Mouse (Mus musculus) neural tube, embryonic 11.5 days (tissue): ENCODE measurements around the gene Rundc3a. TPM values are rescaled to one million over a fixed set of nuclear protein-coding genes. Genes with fewer than 3 reads are reported as not detected.

Source experiments
- ATAC-seq: fragments of 200-750 bp; cut with Nextera tagmentation; 2 replicates; pipeline ENCODE4 v1.8.0; 2017; ENCODE audit warnings: moderate number of reproducible peaks, mild to moderate bottlenecking, moderate TSS enrichment, moderate library complexity; ENCODE audit not compliant: insufficient read depth, low FRiP score, low TSS enrichment
- DNase-seq: peaks from one replicate; pipeline ENCODE4 v3.0.0-alpha.2; 2015; ENCODE audit warnings: low spot score
- H3K27ac ChIP-seq: fragments of 300-500 bp; sonication (generic); 2 replicates; pipeline ENCODE4 v1.5.1; 2014; ENCODE audit warnings: low read depth, mild to moderate bottlenecking, low read length
- H3K27me3 ChIP-seq: fragments of 300-500 bp; sonication (generic); 2 replicates; pipeline ENCODE4 v1.6.1; 2014; ENCODE audit warnings: mild to moderate bottlenecking, low read length, mixed read lengths; ENCODE audit not compliant: control insufficient read depth, insufficient read depth
- H3K36me3 ChIP-seq: fragments of 300-500 bp; sonication (generic); 2 replicates; pipeline ENCODE4 v1.6.1; 2014; ENCODE audit warnings: mild to moderate bottlenecking, low read length, moderate library complexity, mixed read lengths; ENCODE audit not compliant: control insufficient read depth, insufficient read depth
- H3K4me1 ChIP-seq: fragments of 300-500 bp; sonication (generic); 2 replicates; pipeline ENCODE4 v1.6.1; 2014; ENCODE audit warnings: low read length, mixed read lengths; ENCODE audit not compliant: control insufficient read depth, insufficient read depth
- H3K4me2 ChIP-seq: fragments of 300-500 bp; sonication (generic); 2 replicates; pipeline ENCODE4 v1.6.1; 2014; ENCODE audit warnings: low read depth, mild to moderate bottlenecking, moderate library complexity
- H3K4me3 ChIP-seq: fragments of 300-500 bp; sonication (generic); 2 replicates; pipeline ENCODE4 v1.5.1; 2014; ENCODE audit warnings: low read depth, low read length
- H3K9ac ChIP-seq: fragments of 300-500 bp; sonication (generic); 2 replicates; pipeline ENCODE4 v1.6.1; 2014; ENCODE audit warnings: mild to moderate bottlenecking, low read length
- H3K9me3 ChIP-seq: fragments of 300-500 bp; sonication (generic); 2 replicates; pipeline ENCODE4 v1.6.1; 2016; ENCODE audit warnings: low read length; ENCODE audit not compliant: control insufficient read depth
- WGBS: fragments of 180-500 bp; shearing (Covaris S2); extraction: QIAGEN DNeasy Blood & Tissue Kit; methylation state at CpG from one replicate; pipeline ENCODE4 v1.1.7; 2014; 5-methylcytosine and 5-hydroxymethylcytosine counted together
- microRNA-seq: library from miRNA; unstranded; fragments of <30 nt; microRNA quantifications from one replicate; pipeline ENCODE4, GENCODE M21; 2016
- polyA plus RNA-seq: library from polyadenylated mRNA; unstranded; fragments of >200 nt; fragmentation: Nextera tagmentation; extraction: Ambion mirVana; gene quantifications from 2 replicates; pipeline ENCODE4 v1.2.1, GENCODE M21; 2014

The Rundc3a gene
- polyA plus RNA-seq, 1 experiment from 2014 or later = 46.7 TPM

DNA sequence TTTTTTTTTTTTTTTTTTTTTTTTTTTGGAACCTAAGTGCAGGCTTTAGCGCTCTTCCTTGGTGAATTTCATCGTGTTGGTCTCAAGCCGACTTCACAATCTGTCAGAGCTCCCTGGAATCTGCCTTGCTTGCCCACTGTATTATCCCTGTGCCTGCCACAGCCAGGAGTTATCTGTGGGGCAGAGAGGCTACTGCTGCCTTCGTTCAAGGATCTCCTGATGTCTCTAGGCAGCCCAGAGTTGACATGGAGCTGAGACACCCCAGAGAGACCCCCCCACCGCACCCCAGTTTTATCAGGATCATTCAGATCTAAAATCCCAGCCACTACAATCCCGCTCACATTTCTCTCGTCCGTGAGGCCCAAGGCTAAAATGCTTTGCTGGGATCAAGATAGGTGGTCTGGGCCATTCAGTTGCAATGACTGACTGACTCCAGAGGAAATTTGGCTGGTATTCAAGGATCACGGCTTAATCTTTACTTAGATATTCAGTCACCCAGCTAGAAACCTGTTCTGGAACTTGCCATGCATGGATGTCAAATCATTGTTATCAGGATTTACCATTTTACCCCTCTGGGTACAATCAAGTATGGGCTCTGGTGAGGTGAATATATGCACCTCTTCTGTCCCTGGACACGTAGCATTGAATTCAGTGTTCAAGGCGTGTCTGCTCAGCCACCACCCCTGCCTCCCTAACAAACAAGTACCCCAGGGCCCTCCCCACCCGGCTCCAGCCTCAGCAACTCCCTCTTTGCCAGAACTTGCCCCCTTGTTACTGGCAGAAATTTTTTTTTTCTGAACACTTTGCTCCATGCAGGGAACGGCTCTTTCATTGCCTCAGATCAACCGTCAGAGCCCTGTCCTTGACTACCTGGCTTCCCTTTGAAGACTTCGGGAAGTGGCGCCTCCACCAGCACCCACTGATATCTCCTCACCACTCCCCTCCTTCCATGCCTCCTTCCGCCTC, 56.1 kb downstream of the Rundc3a start:
- Histone ChIP-seq H3K4me1 (peaks cover 20% of the 10 kb centered on the region), H3K27ac (no peak overlapping the region), H3K9me3 (no peaks in the 10 kb centered on the region), H3K4me3 (no peak overlapping the region), H3K36me3 (no peaks in the 10 kb centered on the region), H3K4me2 (no peak overlapping the region), H3K27me3 (peaks cover 9% of the 10 kb centered on the region; the same call in 1 of the 2 replicates), H3K9ac (no peak overlapping the region)
- ATAC-seq (no peak), DNase-seq (no peak)
- 55% methylated on average over 17 of the region's 17 CpGs for WGBS

Small RNAs within 50 kb of the gene (microRNA-seq; reads per million reads assigned to microRNA genes)
- gene Mir6930 = not detected

Other genes starting within 250 kb of the Rundc3a start
- gene Nags, start 247.9 kb upstream of the Rundc3a start, polyA plus RNA-seq = not detected in 2 replicates
- gene Tmem101, start 237.0 kb upstream of the Rundc3a start, polyA plus RNA-seq = 34.2 and 34.9 TPM in 2 replicates
- gene Lsm12, start 208.1 kb upstream of the Rundc3a start, polyA plus RNA-seq = 74.2 and 81.9 TPM in 2 replicates
- gene G6pc3, start 203.8 kb upstream of the Rundc3a start, polyA plus RNA-seq = 30.0 and 35.3 TPM in 2 replicates
- gene Hdac5, start 163.2 kb upstream of the Rundc3a start, polyA plus RNA-seq = 41.1 and 42.7 TPM in 2 replicates
- gene BC030867, start 144.5 kb upstream of the Rundc3a start, polyA plus RNA-seq = 17.9 and 18.6 TPM in 2 replicates
- gene Asb16, start 124.7 kb upstream of the Rundc3a start, polyA plus RNA-seq = not detected in 2 replicates
- 61.7 and 64.5 TPM in 2 replicates for gene Tmub2, start 108.5 kb upstream of the Rundc3a start, polyA plus RNA-seq
- 18.8 and 20.0 TPM in 2 replicates for gene Atxn7l3, start 96.8 kb upstream of the Rundc3a start, polyA plus RNA-seq
- 86.0 and 93.2 TPM in 2 replicates for gene Ubtf, start 73.7 kb upstream of the Rundc3a start, polyA plus RNA-seq
- gene Slc4a1, start 27.2 kb upstream of the Rundc3a start, polyA plus RNA-seq = 26.6 and 28.4 TPM in 2 replicates
- gene Slc25a39, start 14.5 kb downstream of the Rundc3a start, polyA plus RNA-seq = 174 and 184 TPM in 2 replicates
- 54.2 and 54.8 TPM in 2 replicates for gene Grn, start 36.9 kb downstream of the Rundc3a start, polyA plus RNA-seq
- gene Fam171a2, start 54.3 kb downstream of the Rundc3a start, polyA plus RNA-seq = 11.6 and 12.0 TPM in 2 replicates
- gene Itga2b, start 76.7 kb downstream of the Rundc3a start, polyA plus RNA-seq = 5.3 and 6.1 TPM in 2 replicates
- 45.4 and 46.1 TPM in 2 replicates for gene Gpatch8, start 163.0 kb downstream of the Rundc3a start, polyA plus RNA-seq
- gene Gm11627, start 186.1 kb downstream of the Rundc3a start, polyA plus RNA-seq = 7.1 and 9.9 TPM in 2 replicates
- 37.3 and 40.4 TPM in 2 replicates for gene Fzd2, start 211.0 kb downstream of the Rundc3a start, polyA plus RNA-seq